Mouse (Mus musculus): ENCODE measurements at regions not wholly inside any gene's neighbourhood (a gene's known extent, or its start where the extent isn't known, plus 50 kb on each side); places are given as distances from the start of the nearest gene placed in this dataset.
"Not testable (repeated sequence)": the region's sequence is repeated elsewhere in the genome, so short reads cannot be mapped to it uniquely, and the experiment has no call there.

GRCm38 (mm10) chr1:141246125-141246524 lies 1000.2 kb downstream of the Kcnt2 start:
- ATAC-seq; H3K4me2 ChIP-seq (ENCODE audit: low read length); H3K9me3 ChIP-seq (replicated peaks; ENCODE audit: control insufficient read depth, low read length); H3K4me1 ChIP-seq (ENCODE audit: control insufficient read depth, insufficient read depth, low read length); H3K27me3 ChIP-seq (replicated peaks; ENCODE audit: control insufficient read depth, insufficient read depth, low read length); H3K9ac ChIP-seq (ENCODE audit: low read length); H3K27ac ChIP-seq (ENCODE audit: low read depth, low read length); H3K4me3 ChIP-seq (ENCODE audit: low read depth, low read length); DNase-seq (ENCODE audit: low spot score); H3K36me3 ChIP-seq (ENCODE audit: control insufficient read depth, insufficient read depth, low read length): not testable (repeated sequence)

GRCm38 (mm10) chr1:141274738-141275137 lies 1028.8 kb downstream of the Kcnt2 start:
- no peaks in the 10 kb centered on the region for H3K27me3 ChIP-seq (replicated peaks; ENCODE audit: control insufficient read depth, insufficient read depth, low read length)
- no peak for DNase-seq (ENCODE audit: low spot score)
- no peak overlapping the region for H3K27ac ChIP-seq (ENCODE audit: low read depth, low read length)
- H3K4me3 ChIP-seq (ENCODE audit: low read depth, low read length), result no peak overlapping the region
- no peak overlapping the region for H3K9ac ChIP-seq (ENCODE audit: low read length)
- H3K9me3 ChIP-seq (replicated peaks; ENCODE audit: control insufficient read depth, low read length), result no peaks in the 10 kb centered on the region
- no peaks in the 10 kb centered on the region for H3K36me3 ChIP-seq (ENCODE audit: control insufficient read depth, insufficient read depth, low read length)
- H3K4me1 ChIP-seq (ENCODE audit: control insufficient read depth, insufficient read depth, low read length), result no peaks in the 10 kb centered on the region
- no peak for ATAC-seq
- 95% methylated on average over 1 of the region's 1 CpGs for WGBS
- H3K4me2 ChIP-seq (ENCODE audit: low read length), result no peak overlapping the region

GRCm38 (mm10) chr1:141281513-141281912 lies 1035.6 kb downstream of the Kcnt2 start:
- Histone ChIP-seq H3K9me3 (replicated peaks; ENCODE audit: control insufficient read depth, low read length) (no peaks in the 10 kb centered on the region), H3K4me3 (ENCODE audit: low read depth, low read length) (no peak overlapping the region), H3K4me2 (ENCODE audit: low read length) (no peak overlapping the region), H3K4me1 (ENCODE audit: control insufficient read depth, insufficient read depth, low read length) (no peaks in the 10 kb centered on the region), H3K27me3 (replicated peaks; ENCODE audit: control insufficient read depth, insufficient read depth, low read length) (no peaks in the 10 kb centered on the region), H3K27ac (ENCODE audit: low read depth, low read length) (no peak overlapping the region), H3K36me3 (ENCODE audit: control insufficient read depth, insufficient read depth, low read length) (no peaks in the 10 kb centered on the region), H3K9ac (ENCODE audit: low read length) (no peak overlapping the region)
- ATAC-seq (no peak), DNase-seq (ENCODE audit: low spot score) (no peak)

GRCm38 (mm10) chr1:141322968-141323367 lies 1077.0 kb downstream of the Kcnt2 start:
- Histone ChIP-seq H3K36me3 (ENCODE audit: control insufficient read depth, insufficient read depth, low read length) (no peaks in the 10 kb centered on the region), H3K9ac (ENCODE audit: low read length) (no peak overlapping the region), H3K4me2 (ENCODE audit: low read length) (no peak overlapping the region), H3K27me3 (replicated peaks; ENCODE audit: control insufficient read depth, insufficient read depth, low read length) (no peaks in the 10 kb centered on the region), H3K27ac (ENCODE audit: low read depth, low read length) (no peak overlapping the region), H3K4me3 (ENCODE audit: low read depth, low read length) (no peak overlapping the region), H3K9me3 (replicated peaks; ENCODE audit: control insufficient read depth, low read length) (no peaks in the 10 kb centered on the region), H3K4me1 (ENCODE audit: control insufficient read depth, insufficient read depth, low read length) (no peaks in the 10 kb centered on the region)
- WGBS, result 50% methylated on average over 3 of the region's 3 CpGs
- no peak for DNase-seq (ENCODE audit: low spot score)
- ATAC-seq, result no peak

- peak; percentile 37 for DNase-seq (ENCODE audit: low spot score)
- Histone ChIP-seq H3K27me3 (replicated peaks; ENCODE audit: control insufficient read depth, insufficient read depth, low read length) (no peaks in the 10 kb centered on the region), H3K9me3 (replicated peaks; ENCODE audit: control insufficient read depth, low read length) (no peaks in the 10 kb centered on the region), H3K27ac (ENCODE audit: low read depth, low read length) (no peak overlapping the region), H3K4me1 (ENCODE audit: control insufficient read depth, insufficient read depth, low read length) (no peaks in the 10 kb centered on the region), H3K36me3 (ENCODE audit: control insufficient read depth, insufficient read depth, low read length) (no peaks in the 10 kb centered on the region), H3K9ac (ENCODE audit: low read length) (no peak overlapping the region), H3K4me3 (ENCODE audit: low read depth, low read length) (no peak overlapping the region), H3K4me2 (ENCODE audit: low read length) (no peak overlapping the region)
- WGBS, result 73% methylated on average over 1 of the region's 1 CpGs
- peak; percentile 40; the same call in 1 of the 2 replicates for ATAC-seq
These were observed 1092.1 kb downstream of the Kcnt2 start for GRCm38 (mm10) chr1:141338073-141338472.

- WGBS, result 63% methylated on average over 1 of the region's 1 CpGs
- Histone ChIP-seq H3K4me1 (ENCODE audit: control insufficient read depth, insufficient read depth, low read length) (no peaks in the 10 kb centered on the region), H3K9ac (ENCODE audit: low read length) (no peak overlapping the region), H3K27ac (ENCODE audit: low read depth, low read length) (no peak overlapping the region), H3K4me3 (ENCODE audit: low read depth, low read length) (no peak overlapping the region), H3K36me3 (ENCODE audit: control insufficient read depth, insufficient read depth, low read length) (no peaks in the 10 kb centered on the region), H3K27me3 (replicated peaks; ENCODE audit: control insufficient read depth, insufficient read depth, low read length) (no peaks in the 10 kb centered on the region), H3K9me3 (replicated peaks; ENCODE audit: control insufficient read depth, low read length) (no peaks in the 10 kb centered on the region), H3K4me2 (ENCODE audit: low read length) (no peak overlapping the region)
- ATAC-seq (peak; percentile 78), DNase-seq (ENCODE audit: low spot score) (peak; percentile 53)
These were observed 1123.5 kb downstream of the Kcnt2 start for GRCm38 (mm10) chr1:141369447-141369846.

GRCm38 (mm10) chr1:141375966-141376365 lies 1130.0 kb downstream of the Kcnt2 start:
- H3K27ac ChIP-seq (ENCODE audit: low read depth, low read length), result no peak overlapping the region
- ATAC-seq (no peak), DNase-seq (ENCODE audit: low spot score) (no peak)
- no peaks in the 10 kb centered on the region for H3K9me3 ChIP-seq (replicated peaks; ENCODE audit: control insufficient read depth, low read length)
- H3K9ac ChIP-seq (ENCODE audit: low read length), result no peak overlapping the region
- H3K4me1 ChIP-seq (ENCODE audit: control insufficient read depth, insufficient read depth, low read length), result no peaks in the 10 kb centered on the region
- H3K27me3 ChIP-seq (replicated peaks; ENCODE audit: control insufficient read depth, insufficient read depth, low read length), result no peaks in the 10 kb centered on the region
- no peak overlapping the region for H3K4me2 ChIP-seq (ENCODE audit: low read length)
- no peaks in the 10 kb centered on the region for H3K36me3 ChIP-seq (ENCODE audit: control insufficient read depth, insufficient read depth, low read length)
- WGBS, result 91% methylated on average over 3 of the region's 3 CpGs
- H3K4me3 ChIP-seq (ENCODE audit: low read depth, low read length), result no peak overlapping the region

GRCm38 (mm10) chr1:141401334-141401733 lies 1155.4 kb downstream of the Kcnt2 start:
- no peak overlapping the region for H3K27ac ChIP-seq (ENCODE audit: low read depth, low read length)
- no peak for DNase-seq (ENCODE audit: low spot score)
- no peaks in the 10 kb centered on the region for H3K4me1 ChIP-seq (ENCODE audit: control insufficient read depth, insufficient read depth, low read length)
- H3K4me3 ChIP-seq (ENCODE audit: low read depth, low read length), result no peak overlapping the region
- no peak for ATAC-seq
- H3K9ac ChIP-seq (ENCODE audit: low read length), result no peak overlapping the region
- no peak overlapping the region for H3K4me2 ChIP-seq (ENCODE audit: low read length)
- H3K27me3 ChIP-seq (replicated peaks; ENCODE audit: control insufficient read depth, insufficient read depth, low read length), result no peaks in the 10 kb centered on the region
- no peaks in the 10 kb centered on the region for H3K36me3 ChIP-seq (ENCODE audit: control insufficient read depth, insufficient read depth, low read length)
- H3K9me3 ChIP-seq (replicated peaks; ENCODE audit: control insufficient read depth, low read length), result no peaks in the 10 kb centered on the region
- 29% methylated on average over 1 of the region's 1 CpGs for WGBS

- Histone ChIP-seq H3K27me3 (replicated peaks; ENCODE audit: control insufficient read depth, insufficient read depth, low read length) (no peaks in the 10 kb centered on the region), H3K4me2 (ENCODE audit: low read length) (no peak overlapping the region), H3K36me3 (ENCODE audit: control insufficient read depth, insufficient read depth, low read length) (no peaks in the 10 kb centered on the region), H3K27ac (ENCODE audit: low read depth, low read length) (no peak overlapping the region), H3K4me1 (ENCODE audit: control insufficient read depth, insufficient read depth, low read length) (no peaks in the 10 kb centered on the region), H3K9ac (ENCODE audit: low read length) (no peak overlapping the region), H3K9me3 (replicated peaks; ENCODE audit: control insufficient read depth, low read length) (no peaks in the 10 kb centered on the region), H3K4me3 (ENCODE audit: low read depth, low read length) (no peak overlapping the region)
- ATAC-seq, result no peak
- no peak for DNase-seq (ENCODE audit: low spot score)
- 87% methylated on average over 4 of the region's 4 CpGs for WGBS
These were observed 1183.7 kb downstream of the Kcnt2 start for GRCm38 (mm10) chr1:141429675-141430074.

GRCm38 (mm10) chr1:141430117-141430516 lies 1184.2 kb downstream of the Kcnt2 start:
- no peak for ATAC-seq
- H3K9ac ChIP-seq (ENCODE audit: low read length), result no peak overlapping the region
- H3K27ac ChIP-seq (ENCODE audit: low read depth, low read length), result no peak overlapping the region
- H3K4me2 ChIP-seq (ENCODE audit: low read length), result no peak overlapping the region
- peak; percentile 25 for DNase-seq (ENCODE audit: low spot score)
- no peaks in the 10 kb centered on the region for H3K9me3 ChIP-seq (replicated peaks; ENCODE audit: control insufficient read depth, low read length)
- no peak overlapping the region for H3K4me3 ChIP-seq (ENCODE audit: low read depth, low read length)
- WGBS, result 83% methylated on average over 2 of the region's 2 CpGs
- H3K36me3 ChIP-seq (ENCODE audit: control insufficient read depth, insufficient read depth, low read length), result no peaks in the 10 kb centered on the region
- no peaks in the 10 kb centered on the region for H3K4me1 ChIP-seq (ENCODE audit: control insufficient read depth, insufficient read depth, low read length)
- H3K27me3 ChIP-seq (replicated peaks; ENCODE audit: control insufficient read depth, insufficient read depth, low read length), result no peaks in the 10 kb centered on the region
